Mouse (Mus musculus): ENCODE measurements around the gene Scn1a. TPM values are rescaled to one million over a fixed set of nuclear protein-coding genes. Genes with fewer than 3 reads are reported as not detected.

Scn1a gene
- total RNA-seq, 2 experiments from 2014 or later: not detected

GRCm38 (mm10) chr2:66256220-66257131 is 184.2 kb downstream of the Scn1a start, which contains the start of gene Ttc21b:
Ttc21b (minus strand) TSS chr2:66256617.
- no peak for ATAC-seq (replicated peaks; ENCODE audit: low FRiP score, poor library complexity, severe bottlenecking)

- no peak for ATAC-seq (replicated peaks; ENCODE audit: low FRiP score, poor library complexity, severe bottlenecking)
These were observed 196.6 kb downstream of the Scn1a start for GRCm38 (mm10) chr2:66244013-66244412.

GRCm38 (mm10) chr2:66240334-66240733 is 200.3 kb downstream of the Scn1a start:
- ATAC-seq (replicated peaks; ENCODE audit: low FRiP score, poor library complexity, severe bottlenecking): no peak

- no peak for ATAC-seq (replicated peaks; ENCODE audit: low FRiP score, poor library complexity, severe bottlenecking)
These were observed 201.8 kb downstream of the Scn1a start for GRCm38 (mm10) chr2:66238886-66239285.

GRCm38 (mm10) chr2:66220954-66221353 is 219.7 kb downstream of the Scn1a start:
- ATAC-seq (replicated peaks; ENCODE audit: low FRiP score, poor library complexity, severe bottlenecking): no peak

Other genes with a start within 250 kb of the Scn1a start
- 0.42 TPM in 1 of 2 replicates, not detected in the other for gene Ttc21b, start 184.2 kb downstream of the Scn1a start, total RNA-seq (2015; ENCODE audit: low replicate concordance)
- 1.0 TPM in 1 of 2 replicates, not detected in the other for gene Ttc21b, start 184.2 kb downstream of the Scn1a start, total RNA-seq (2017; ENCODE audit: low replicate concordance)
- gene Scn9a, start 194.1 kb upstream of the Scn1a start, total RNA-seq (2015; ENCODE audit: low replicate concordance): not detected in 2 replicates
- not detected in 2 replicates for gene Scn9a, start 194.1 kb upstream of the Scn1a start, total RNA-seq (2017; ENCODE audit: low replicate concordance)

Data from erythroid progenitor cell, adult 5-6 weeks (primary cell).